Comparison of ENCODE assay signal across 10 mouse cellular contexts in the genomic region with DNA sequence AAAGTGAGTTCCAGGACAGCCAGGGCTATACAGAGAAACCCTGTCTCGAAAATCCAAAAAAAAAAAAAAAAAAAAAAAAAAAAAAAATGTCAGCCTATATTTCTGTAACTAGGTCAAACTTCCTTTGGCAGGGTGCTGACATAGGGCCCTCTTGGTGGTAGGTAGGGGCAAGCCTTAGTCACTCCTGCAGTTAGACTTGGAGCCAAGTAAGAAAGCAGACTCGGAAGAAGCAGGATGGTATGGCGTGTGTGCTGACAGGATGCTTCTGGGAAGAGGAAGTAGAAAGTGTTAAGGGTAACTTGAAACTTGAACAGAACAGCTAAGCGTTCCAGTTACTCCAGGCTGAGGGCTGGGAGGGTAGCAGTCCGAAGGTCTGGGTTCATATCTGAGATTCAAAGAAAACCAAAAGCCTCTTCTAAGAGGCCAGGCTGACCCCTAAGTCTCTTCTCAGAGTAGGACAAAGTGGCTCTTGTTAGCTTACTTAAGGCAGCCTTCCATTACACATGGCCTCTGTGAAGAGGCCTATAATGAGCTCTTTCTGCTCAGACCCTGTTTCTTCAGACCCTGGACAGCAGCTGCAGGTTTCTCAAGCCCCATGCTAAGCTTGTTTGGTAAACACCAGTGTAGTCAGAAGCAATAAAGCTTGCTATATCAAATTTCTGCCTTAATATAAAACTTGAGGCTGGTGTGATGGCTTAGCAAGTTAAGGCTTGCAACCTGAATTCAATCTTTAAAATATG. TPM values are rescaled to one million over a fixed set of nuclear protein-coding genes. Genes with fewer than 3 reads are reported as not detected.
A peak's percentile ranks its signal among the peaks of the same experiment; 100 is the strongest.
DNase-seq lines count a peak whose midpoint lies in the region; ATAC-seq and TF ChIP-seq lines count a peak whose summit lies in the region.
"Had no signal": no experiment of that assay in that cellular context is flagged by ENCODE, and none has a peak within 500 bp of the region (broad histone marks: within the 10 kb centered on the region; RNA-seq: fewer than 3 reads in every experiment).

No protein-coding gene starts in this region.

- H3K36me3 ChIP-seq in hindbrain, embryonic 15.5 days = peaks cover 64% of the 10 kb centered on the region
- 0 out of 2 replicates have a peak, but pooled peaks cover 3% of the 10 kb centered on the region for H3K36me3 ChIP-seq in hindbrain, embryonic 11.5 days (ENCODE audit: control insufficient read depth, insufficient read depth, low read length)
- peaks cover 96% of the 10 kb centered on the region for H3K36me3 ChIP-seq in liver, embryonic 12.5 days

- no peak for ATAC-seq in hindbrain, embryonic 15.5 days (ENCODE audit: low FRiP score, low read depth)
- no peak for ATAC-seq in hindbrain, embryonic 11.5 days (ENCODE audit: low FRiP score)
- ATAC-seq in liver, embryonic 12.5 days = peak; percentile 16; the same call in 1 of the 2 replicates
- ATAC-seq: Patski had no signal

- peak overlapping the region; percentile 21; the same call in 1 of the 2 replicates for H3K27ac ChIP-seq in hindbrain, embryonic 15.5 days (replicated peaks)
- H3K27ac ChIP-seq in hindbrain, embryonic 11.5 days (ENCODE audit: low read depth, low read length) = no peak overlapping the region
- H3K27ac ChIP-seq in liver, embryonic 12.5 days = peak overlapping the region; percentile 80

- no peaks in the 10 kb centered on the region for H3K9me3 ChIP-seq in hindbrain, embryonic 15.5 days
- no peaks in the 10 kb centered on the region for H3K9me3 ChIP-seq in hindbrain, embryonic 11.5 days (ENCODE audit: control insufficient read depth, low read length)
- no peaks in the 10 kb centered on the region for H3K9me3 ChIP-seq in liver, embryonic 12.5 days (replicated peaks)

- H3K4me1 ChIP-seq in hindbrain, embryonic 15.5 days (replicated peaks) = no peaks in the 10 kb centered on the region
- H3K4me1 ChIP-seq in hindbrain, embryonic 11.5 days (replicated peaks; ENCODE audit: control insufficient read depth, insufficient read depth, low read length) = no peaks in the 10 kb centered on the region
- peaks cover 27% of the 10 kb centered on the region for H3K4me1 ChIP-seq in liver, embryonic 12.5 days

- H3K9ac ChIP-seq in hindbrain, embryonic 15.5 days = no peak overlapping the region
- no peak overlapping the region for H3K9ac ChIP-seq in hindbrain, embryonic 11.5 days (ENCODE audit: low read depth, low read length)
- H3K9ac ChIP-seq in liver, embryonic 12.5 days = no peak overlapping the region

- 79% methylated on average over 5 of the region's 5 CpGs for WGBS in hindbrain, embryonic 15.5 days
- WGBS in hindbrain, embryonic 11.5 days = 86% methylated on average over 4 of the region's 5 CpGs
- WGBS in liver, embryonic 12.5 days (ENCODE audit: insufficient replicate concordance) = 66% methylated on average over 4 of the region's 5 CpGs

- no peak for DNase-seq in hindbrain, embryonic 11.5 days (ENCODE audit: low spot score)
- peak; percentile 58 for DNase-seq in ES-CJ7 (ENCODE audit: low read depth, low spot score)
- DNase-seq in brain, embryonic 14.5 days (ENCODE audit: low read depth) = peak; percentile 47
- no peak for DNase-seq in adrenal gland, adult 2 months
- no peak for DNase-seq in ovary, postnatal 10 days (ENCODE audit: low spot score)
- DNase-seq in B cell, adult 2 months = no peak
- DNase-seq: cerebellum, adult 9-10 months had no signal

- TF ChIP-seq POLR2A in brain, embryonic 14.5 days (IDR thresholded peaks at IDR 0.05; ENCODE audit: borderline replicate concordance, extremely low read depth, insufficient read depth, insufficient read length, poor library complexity, severe bottlenecking) = no peak

- H3K4me2 ChIP-seq in hindbrain, embryonic 15.5 days = no peak overlapping the region
- no peak overlapping the region for H3K4me2 ChIP-seq in hindbrain, embryonic 11.5 days (replicated peaks; ENCODE audit: low read depth, low read length)
- H3K4me2 ChIP-seq in liver, embryonic 12.5 days = no peak overlapping the region

- no peak for TF ChIP-seq CTCF in brain, embryonic 14.5 days (IDR thresholded peaks at IDR 0.05; ENCODE audit: borderline replicate concordance, extremely low read depth, insufficient read depth, insufficient read length)

- no peaks in the 10 kb centered on the region for H3K27me3 ChIP-seq in hindbrain, embryonic 15.5 days
- no peaks in the 10 kb centered on the region for H3K27me3 ChIP-seq in hindbrain, embryonic 11.5 days (ENCODE audit: control insufficient read depth, insufficient read depth, low read length)
- no peaks in the 10 kb centered on the region for H3K27me3 ChIP-seq in liver, embryonic 12.5 days (replicated peaks)
- H3K27me3 ChIP-seq: Patski had no signal

- H3K4me3 ChIP-seq in hindbrain, embryonic 15.5 days = no peak overlapping the region
- no peak overlapping the region for H3K4me3 ChIP-seq in hindbrain, embryonic 11.5 days (ENCODE audit: low read depth, low read length)
- H3K4me3 ChIP-seq in liver, embryonic 12.5 days = no peak overlapping the region

RNA-seq across cellular contexts. Expression of a gene that starts 17.0 kb away (rescaled TPM):
- 27.1 and 30.5 TPM in 2 replicates for polyA plus RNA-seq in hindbrain, embryonic 15.5 days (2015; fragmentation: Nextera tagmentation; extraction: Ambion mirVana)
- polyA plus RNA-seq in hindbrain, embryonic 11.5 days (2014; fragmentation: Nextera tagmentation; extraction: Ambion mirVana) = 27.1 and 33.2 TPM in 2 replicates
- polyA plus RNA-seq in brain, embryonic 14.5 days (2012; rRNA removed) = 26.3 and 26.5 TPM in 2 replicates
- 14.3 and 15.1 TPM in 2 replicates for polyA plus RNA-seq in liver, embryonic 12.5 days (2016; fragmentation: Nextera tagmentation; extraction: Ambion mirVana)
- total RNA-seq in adrenal gland, adult 2 months (2021) = 10 to 100 TPM; 19.8 to 24.2 TPM
- 14.0 and 17.8 TPM in 2 replicates for polyA plus RNA-seq in adrenal gland, adult 2 months (2012; rRNA removed)

RNA-seq across cellular contexts. Expression of a gene that starts 31.0 kb away (rescaled TPM):
- polyA plus RNA-seq in hindbrain, embryonic 15.5 days (2015; fragmentation: Nextera tagmentation; extraction: Ambion mirVana) = 291 and 306 TPM in 2 replicates
- polyA plus RNA-seq in hindbrain, embryonic 11.5 days (2014; fragmentation: Nextera tagmentation; extraction: Ambion mirVana) = 273 TPM in 2 replicates
- 214 TPM in 2 replicates for polyA plus RNA-seq in brain, embryonic 14.5 days (2012; rRNA removed)
- 130 and 132 TPM in 2 replicates for polyA plus RNA-seq in liver, embryonic 12.5 days (2016; fragmentation: Nextera tagmentation; extraction: Ambion mirVana)
- total RNA-seq in adrenal gland, adult 2 months (2021) = 100 to 1,000 TPM; 165 to 173 TPM
- 28.4 and 34.4 TPM in 2 replicates for polyA plus RNA-seq in adrenal gland, adult 2 months (2012; rRNA removed)

Comparison
In these comparisons a context has a peak if more than half of its experiments do, and no peak if none do; other contexts are left out.
1. DNase-seq: peak in ES-CJ7 (single experiment) and brain, embryonic 14.5 days (single experiment); none in hindbrain, embryonic 11.5 days (single experiment), adrenal gland, adult 2 months (single experiment), ovary, postnatal 10 days (single experiment) and B cell, adult 2 months (0 of 2).